Mouse (Mus musculus) adrenal gland, adult 8-10 months (tissue): Measurements from ENCODE around the gene Gm10428. TPM values are rescaled to one million over a fixed set of nuclear protein-coding genes. Genes with fewer than 3 reads are reported as not detected.

Experiments
- DNase-seq: peaks from one replicate; pipeline ENCODE4 v3.0.0; 2022
- total RNA-seq, 4 experiments: library from RNA; stranded (reverse); gene quantifications; 2 replicates each; pipeline ENCODE4 v1.2.4; 2022

Gene Gm10428
- total RNA-seq, 4 experiments from 2014 or later: not detected

DNA sequence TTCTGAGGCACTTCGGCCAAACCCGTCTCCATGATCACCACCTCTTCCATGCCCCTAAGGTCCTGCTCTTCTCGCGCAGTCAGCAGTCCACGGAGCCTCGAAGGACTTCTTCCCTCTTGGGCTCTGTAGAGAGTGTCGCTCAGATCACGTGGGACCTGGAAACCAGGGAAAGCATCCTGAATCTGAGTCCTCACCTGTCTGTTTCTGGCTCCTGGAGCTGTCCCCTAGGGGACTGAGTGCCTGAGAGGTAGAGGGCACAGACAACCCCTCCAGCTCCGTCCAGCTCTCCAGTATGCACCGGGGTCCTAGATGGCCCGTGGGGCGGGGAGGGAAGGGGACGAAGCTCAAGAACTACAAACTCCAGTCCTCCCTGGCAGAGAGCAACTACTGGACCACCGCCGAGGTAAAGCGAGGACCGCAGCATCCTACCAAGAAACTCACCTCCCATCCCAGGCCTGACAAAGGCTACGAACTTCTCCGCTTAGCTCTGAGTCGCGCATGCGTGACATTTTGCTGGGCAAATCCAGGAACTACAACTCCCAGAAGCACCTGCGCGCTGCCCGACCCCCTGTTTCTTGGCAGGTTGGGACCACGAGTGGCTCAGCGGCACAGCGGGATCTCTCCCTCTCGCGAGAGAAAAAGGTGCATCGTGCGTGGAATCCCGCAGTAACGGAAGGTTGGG is 36.2 kb downstream of the Gm10428 start, which contains the start of gene Zfp286:
Zfp286 (minus strand) TSS at position 528 of the 682 bp plus-strand sequence.
- peak; percentile 66 for DNase-seq

DNA sequence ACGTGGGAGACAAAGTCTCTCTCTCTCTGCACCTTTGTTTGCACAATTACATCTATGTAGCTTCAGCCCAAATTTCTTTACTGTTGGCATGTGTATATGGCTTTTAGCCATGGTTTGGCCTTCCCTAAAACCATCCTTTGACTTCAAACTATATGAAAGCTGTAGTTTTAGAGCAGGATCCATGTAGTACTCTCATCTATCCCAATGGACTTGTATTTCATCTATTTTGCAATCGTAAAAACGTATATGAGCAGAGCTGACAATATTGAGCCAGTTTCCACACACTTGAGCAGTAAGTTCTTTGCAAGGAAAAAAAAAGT is 36.7 kb downstream of the Gm10428 start:
- DNase-seq: no peak

Other genes starting within 250 kb of the Gm10428 start
- 10 to 100 TPM; 31.1 to 42.2 (median 39.0) TPM for gene Cenpv, start 213.8 kb upstream of the Gm10428 start, total RNA-seq
- 1,000 to 10,000 TPM; 1,433 to 1,769 (median 1,540) TPM for gene Ubb, start 201.9 kb upstream of the Gm10428 start, total RNA-seq
- gene Trpv2, start 178.6 kb upstream of the Gm10428 start, total RNA-seq: 1 to 10 TPM; 3.6 to 7.2 (median 4.9) TPM
- gene Lrrc75a, start 104.6 kb upstream of the Gm10428 start, total RNA-seq: 10 to 100 TPM; 30.3 to 54.2 (median 37.9) TPM
- gene Mmgt2, start 104.4 kb upstream of the Gm10428 start, total RNA-seq: 10 to 100 TPM; 39.9 to 60.5 (median 52.3) TPM
- 1 to 10 TPM; 4.5 to 9.8 (median 6.8) TPM for gene Zfp287, start 21.2 kb upstream of the Gm10428 start, total RNA-seq
- gene Zfp286, start 36.4 kb downstream of the Gm10428 start, total RNA-seq: 1 to 10 TPM; 2.9 to 4.8 (median 4.3) TPM
- gene Trim16, start 67.1 kb downstream of the Gm10428 start, total RNA-seq: 1 to 10 TPM; 4.8 to 9.2 (median 6.5) TPM
- gene Fbxw10, start 94.0 kb downstream of the Gm10428 start, total RNA-seq: 1 to 10 TPM; 1.1 to 2.2 (median 1.9) TPM
- 10 to 100 TPM; 55.3 to 69.3 (median 59.9) TPM for gene Tvp23b, start 126.4 kb downstream of the Gm10428 start, total RNA-seq
- gene Cdrt4, start 198.1 kb downstream of the Gm10428 start, total RNA-seq: under 1 TPM in 1 of 4 experiments, not detected in 3; 0.35 TPM